Mouse (Mus musculus): ENCODE results near the gene Cd47.

DNA sequence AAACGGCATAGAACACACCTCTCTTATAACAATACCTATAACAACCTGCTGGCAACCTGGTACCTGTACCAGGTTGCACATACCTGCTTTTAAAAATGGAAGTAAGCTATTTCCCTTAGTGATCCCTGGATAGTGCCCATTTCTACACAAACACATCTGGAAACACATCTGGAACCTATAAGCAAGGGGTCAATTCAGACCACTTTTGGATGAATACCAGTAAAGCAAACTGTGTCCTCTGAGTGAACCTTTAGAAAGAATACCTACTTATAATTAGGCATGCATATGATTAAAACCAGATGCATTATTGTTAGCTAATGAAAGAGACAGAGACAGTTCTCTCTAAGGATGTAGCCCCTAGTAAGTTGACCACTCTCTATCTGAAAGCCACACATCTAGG, 140.7 kb downstream of the Cd47 start:
- TF ChIP-seq POLR2A (IDR thresholded peaks at IDR 0.05; ENCODE audit: insufficient read depth, low read depth, low read length) (no peak), CTCF (IDR thresholded peaks at IDR 0.05) (no peak)
